Mouse (Mus musculus): ENCODE measurements at regions not wholly inside any gene's neighbourhood (a gene's known extent, or its start where the extent isn't known, plus 50 kb on each side); places are given as distances from the start of the nearest gene placed in this dataset.
A peak's percentile ranks its signal among the peaks of the same experiment; 100 is the strongest.

GRCm38 (mm10) chr10:29921658-29922057 lies 278.7 kb downstream of the Cenpw start:
- DNase-seq (ENCODE audit: low spot score), result no peak

- DNase-seq (ENCODE audit: low spot score), result peak; percentile 32
Observed at GRCm38 (mm10) chr10:29897780-29898363, 302.5 kb downstream of the Cenpw start.

- DNase-seq (ENCODE audit: low spot score), result no peak
Observed at GRCm38 (mm10) chr10:29864566-29864965, 328.9 kb upstream of the Rspo3 start.

- DNase-seq (ENCODE audit: low spot score), result no peak
Observed at GRCm38 (mm10) chr10:29855749-29856313, 320.2 kb upstream of the Rspo3 start.

DNA sequence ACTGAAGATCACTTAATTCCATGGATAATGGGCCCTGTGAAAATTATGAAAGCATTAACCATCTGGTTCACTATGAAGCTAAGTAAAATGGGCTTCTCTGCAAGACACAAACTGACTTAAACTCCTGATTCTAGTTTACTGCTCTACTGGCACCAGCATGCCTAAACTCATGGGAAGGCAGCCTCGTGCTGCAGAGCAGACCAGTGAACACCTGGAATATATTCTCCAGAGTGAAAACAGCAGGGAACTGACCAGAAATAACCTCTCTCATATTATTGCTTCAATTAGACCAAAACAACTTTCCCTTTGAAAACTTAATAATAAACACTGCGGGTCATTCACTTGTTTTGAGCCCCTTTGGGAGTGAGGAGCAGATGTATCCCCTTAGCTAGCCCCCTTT lies 316.8 kb upstream of the Rspo3 start:
- no peak for DNase-seq (ENCODE audit: low spot score)

GRCm38 (mm10) chr10:29824939-29825658 lies 289.4 kb upstream of the Rspo3 start:
- DNase-seq (ENCODE audit: low spot score), result no peak

DNA sequence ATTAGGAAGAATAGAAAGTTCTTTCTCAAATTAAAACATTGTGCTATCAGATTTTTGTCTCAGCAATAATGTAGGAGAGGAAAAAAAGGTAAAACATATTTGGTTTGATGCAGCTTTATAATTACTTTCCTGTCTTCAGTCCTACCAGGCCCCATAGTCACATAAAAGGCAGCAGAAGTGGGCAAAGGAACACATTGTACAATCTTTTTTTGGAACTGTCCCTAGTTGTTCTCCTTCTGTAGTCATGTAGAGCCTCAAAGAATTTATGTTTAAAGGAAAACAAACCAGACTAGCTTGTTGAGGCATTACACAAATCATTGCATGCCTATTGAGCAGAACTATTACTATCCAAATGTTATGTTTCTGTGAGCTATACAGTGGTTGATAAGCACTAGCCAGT lies 288.7 kb upstream of the Rspo3 start:
- no peak for DNase-seq (ENCODE audit: low spot score)

- peak; percentile 16 for DNase-seq (ENCODE audit: low spot score)
Observed at GRCm38 (mm10) chr10:29823177-29823576, 287.5 kb upstream of the Rspo3 start.

- peak; percentile 74 for DNase-seq (ENCODE audit: low spot score)
Observed at GRCm38 (mm10) chr10:29803915-29804545, 268.4 kb upstream of the Rspo3 start.

DNA sequence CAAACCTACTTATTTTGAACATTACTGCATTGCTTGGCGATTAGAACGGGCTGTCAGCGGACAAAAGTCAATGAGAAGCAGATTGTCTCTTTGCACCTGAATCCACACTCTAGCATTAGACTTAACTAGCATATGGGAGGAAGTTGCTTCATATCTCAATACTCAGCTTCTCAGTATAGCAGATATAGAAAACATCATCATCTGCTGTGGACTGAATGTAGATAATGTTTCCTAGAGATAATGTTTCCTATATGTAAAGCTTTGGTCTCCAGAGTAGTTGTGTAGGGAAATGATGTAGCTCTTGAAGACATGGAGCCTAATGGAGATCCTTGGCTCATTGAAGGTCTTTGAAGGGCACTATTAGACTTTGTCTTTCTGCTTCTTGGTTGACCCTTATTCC lies 267.0 kb upstream of the Rspo3 start:
- no peak for DNase-seq (ENCODE audit: low spot score)

DNA sequence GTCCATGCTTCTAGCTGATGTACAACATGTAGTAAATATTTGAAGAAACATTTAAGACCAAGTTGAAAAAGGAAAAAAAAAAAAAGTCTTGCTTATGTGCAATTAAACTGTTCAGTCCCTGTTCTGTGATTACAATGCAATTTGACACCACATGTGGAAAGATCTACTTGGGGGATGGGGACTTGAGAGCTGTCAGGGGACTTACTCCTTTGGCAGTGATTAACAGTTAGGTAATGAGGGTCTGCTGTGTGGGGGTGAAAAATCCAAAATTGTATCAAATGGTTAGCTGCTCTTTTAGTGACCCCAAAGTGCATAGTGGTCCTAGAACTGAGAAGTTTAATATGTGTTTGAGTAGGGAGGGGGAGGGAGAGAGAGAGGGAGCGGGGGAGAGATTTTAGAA lies 259.0 kb upstream of the Rspo3 start:
- no peak for DNase-seq (ENCODE audit: low spot score)

DNA sequence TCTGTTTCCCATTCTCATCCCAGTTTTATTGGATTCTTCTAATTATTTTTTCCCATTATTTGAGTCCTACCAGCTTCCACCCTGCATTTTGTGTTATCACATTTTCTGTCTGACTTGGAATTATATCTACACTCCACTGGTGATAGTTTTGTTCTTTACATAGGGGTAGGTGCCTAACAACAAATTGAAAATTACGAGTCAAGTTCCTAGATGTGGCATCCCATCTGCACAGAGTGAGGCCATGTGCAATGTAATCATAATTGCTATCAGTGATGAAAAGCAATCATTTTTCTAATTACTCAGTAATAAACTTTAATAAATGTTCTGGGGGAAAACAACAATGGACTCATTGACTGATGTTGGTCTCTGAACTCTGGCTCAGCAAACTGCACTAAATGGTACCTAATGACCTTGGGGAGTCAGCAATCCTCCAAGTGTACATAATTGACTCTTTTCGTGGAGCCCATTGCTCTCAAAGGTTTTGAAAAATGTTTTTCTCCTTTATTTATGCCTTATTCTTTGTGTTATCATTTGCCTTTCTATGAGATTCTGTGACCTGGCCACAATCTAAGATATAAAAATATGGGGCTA lies 250.6 kb upstream of the Rspo3 start:
- DNase-seq (ENCODE audit: low spot score), result no peak

- no peak for DNase-seq (ENCODE audit: low spot score)
Observed at GRCm38 (mm10) chr10:29736677-29737076, 201.0 kb upstream of the Rspo3 start.

DNA sequence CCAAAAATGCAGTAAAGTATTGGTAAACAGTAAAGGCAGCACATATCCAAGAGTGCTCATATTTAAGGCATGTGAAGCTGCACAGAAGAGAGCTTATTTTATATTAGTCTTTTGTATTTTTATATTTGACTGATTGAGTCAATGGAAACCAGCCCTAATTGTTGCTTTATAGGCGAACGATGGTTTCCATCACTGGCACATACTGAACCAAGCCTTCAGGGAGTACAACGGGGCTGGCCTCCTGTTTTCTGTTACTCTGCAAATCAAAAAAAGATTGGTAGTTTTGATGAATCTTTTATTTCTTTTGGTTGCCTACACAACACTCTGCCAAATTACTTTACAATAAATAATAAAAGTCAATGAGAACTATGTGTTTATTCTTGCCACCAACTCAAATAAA lies 189.7 kb upstream of the Rspo3 start:
- DNase-seq (ENCODE audit: low spot score), result no peak

DNA sequence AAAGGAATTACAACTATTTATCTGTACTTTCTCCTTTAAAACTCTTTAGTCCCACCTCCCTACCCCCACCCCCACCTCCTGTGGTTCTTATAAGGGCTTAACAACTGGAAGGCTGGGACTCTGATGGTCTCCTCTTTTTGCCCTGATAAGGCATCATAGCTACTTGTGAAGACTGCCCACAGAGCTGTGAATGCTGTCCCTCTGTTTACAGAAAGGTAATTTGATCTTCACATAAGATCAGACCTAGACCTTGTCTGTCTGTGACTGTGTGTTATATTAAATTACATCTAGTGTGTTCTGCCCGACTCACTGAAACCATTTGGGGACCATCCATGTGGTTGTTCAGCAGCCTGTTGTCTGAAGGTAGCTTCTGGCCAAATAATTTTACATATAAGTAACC lies 175.3 kb upstream of the Rspo3 start:
- no peak for DNase-seq (ENCODE audit: low spot score)

DNA sequence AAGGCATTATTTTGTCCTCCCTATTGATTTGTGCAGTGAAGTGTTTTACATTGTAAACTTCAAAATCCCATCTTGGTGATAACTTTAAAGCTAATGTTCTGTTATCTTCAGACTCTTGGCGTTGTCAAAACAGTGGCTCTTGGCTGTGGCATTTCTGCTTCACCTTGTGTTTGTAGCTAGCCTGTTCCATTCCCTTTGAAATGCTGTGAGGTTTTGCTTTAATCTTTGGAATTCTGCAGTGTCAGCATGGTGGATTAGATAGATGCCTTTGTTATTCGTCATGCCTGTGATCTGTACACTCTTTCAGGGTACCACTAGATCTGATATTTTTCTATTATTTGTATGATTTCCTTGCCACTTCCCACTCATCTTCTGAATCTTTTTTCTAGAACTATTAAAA lies 173.0 kb upstream of the Rspo3 start:
- no peak for DNase-seq (ENCODE audit: low spot score)

DNA sequence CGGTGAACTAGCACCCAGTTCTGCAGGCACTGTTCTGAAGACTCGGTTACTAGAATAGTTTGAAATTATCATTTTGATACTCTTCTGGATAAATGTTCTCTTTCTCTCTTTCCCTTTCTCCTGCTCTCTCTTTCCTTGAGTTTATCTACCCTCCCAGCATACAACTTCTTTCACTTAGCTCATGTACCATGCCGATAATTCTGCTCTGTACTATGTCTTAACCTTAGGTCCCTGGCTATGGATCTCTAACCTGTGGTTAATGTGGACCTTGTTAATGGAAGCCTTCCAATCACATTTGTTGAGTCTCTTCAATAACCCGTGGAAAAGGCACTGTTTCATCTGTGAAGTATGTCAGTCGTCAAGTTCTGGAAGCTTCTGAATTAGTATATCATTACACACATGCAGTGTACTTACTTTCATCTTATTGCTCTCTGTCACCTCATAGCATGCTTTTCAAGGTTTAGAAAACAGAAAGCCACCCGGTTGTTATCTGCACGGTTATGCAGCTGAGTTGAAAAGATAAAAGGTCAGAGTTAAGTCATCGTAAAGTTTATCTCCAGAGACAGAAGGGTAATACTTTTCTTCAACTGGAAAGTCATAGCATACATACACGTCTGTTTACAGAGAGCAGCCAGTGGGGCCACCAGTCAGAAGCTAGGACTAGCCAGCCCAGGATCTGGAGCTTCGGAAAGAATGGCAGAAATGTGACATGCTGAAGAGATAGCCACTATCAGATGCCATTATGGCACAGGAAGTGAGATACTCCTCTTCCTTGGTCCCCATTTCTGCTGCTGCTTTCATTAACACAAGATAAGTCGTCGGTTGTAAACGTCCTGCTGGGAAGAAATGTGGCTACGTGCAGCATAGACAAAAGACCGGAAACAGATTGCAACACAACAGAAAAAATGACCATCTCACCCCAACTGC lies 157.6 kb upstream of the Rspo3 start:
- no peak for DNase-seq (ENCODE audit: low spot score)

GRCm38 (mm10) chr10:29689529-29689928 lies 153.9 kb upstream of the Rspo3 start:
- DNase-seq (ENCODE audit: low spot score), result no peak

- no peak for DNase-seq (ENCODE audit: low spot score)
Observed at GRCm38 (mm10) chr10:29686982-29687381, 151.3 kb upstream of the Rspo3 start.

DNA sequence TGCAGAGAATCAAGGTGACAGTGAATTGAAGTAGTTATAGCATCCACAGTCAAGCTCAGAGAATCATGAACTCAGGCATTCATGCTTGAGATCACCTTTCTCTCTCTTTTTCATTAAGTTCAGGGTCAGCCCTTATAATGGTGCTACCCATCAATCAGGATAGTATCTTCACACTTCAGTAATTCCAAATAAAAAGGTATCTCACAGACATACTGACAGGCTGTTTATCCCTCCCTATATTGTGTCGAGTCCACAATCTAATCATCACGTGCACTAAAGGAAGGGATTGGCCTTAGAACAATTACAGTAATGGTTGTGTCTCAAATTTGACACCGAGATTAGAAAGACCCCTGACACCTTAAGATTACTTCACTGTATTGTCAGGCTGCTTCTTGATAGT lies 138.7 kb upstream of the Rspo3 start:
- DNase-seq (ENCODE audit: low spot score), result no peak

GRCm38 (mm10) chr10:29661752-29662151 lies 126.1 kb upstream of the Rspo3 start:
- DNase-seq (ENCODE audit: low spot score), result no peak

DNA sequence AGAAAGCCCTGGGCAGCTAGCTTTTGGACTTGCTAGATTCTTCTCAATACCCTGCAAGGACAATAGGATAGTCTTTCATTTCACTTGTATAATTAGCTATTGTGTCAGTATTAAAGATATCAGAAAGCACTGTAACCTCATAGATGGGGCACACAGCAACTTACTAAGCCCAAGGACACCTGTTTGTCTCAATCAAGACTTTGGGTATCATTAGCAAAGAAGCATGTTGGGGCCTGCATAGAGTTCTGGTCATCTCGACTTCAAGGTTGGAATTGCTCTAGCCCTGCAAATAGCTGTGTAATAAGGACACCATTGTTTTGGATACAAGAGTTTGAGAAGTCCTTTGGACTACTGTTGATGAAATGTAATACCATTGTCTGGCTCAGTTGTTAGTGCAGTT lies 104.6 kb upstream of the Rspo3 start:
- no peak for DNase-seq (ENCODE audit: low spot score)
